Mouse (Mus musculus): ENCODE measurements around the gene Slc30a2. TPM values are rescaled to one million over a fixed set of nuclear protein-coding genes. Genes with fewer than 3 reads are reported as not detected.

Slc30a2 gene
- polyA plus RNA-seq, 1 experiment from 2014 or later = not detected

- 87% methylated on average over 9 of the region's 9 CpGs for WGBS
- H3K27ac ChIP-seq (ENCODE audit: low read depth, low read length) = no peak overlapping the region
- ATAC-seq (ENCODE audit: low FRiP score) = no peak
These were observed 27.5 kb upstream of the Slc30a2 start for GRCm38 (mm10) chr4:134315470-134315869.

GRCm38 (mm10) chr4:134316390-134316789, 26.6 kb upstream of the Slc30a2 start:
- peaks cover 2% of the 10 kb centered on the region; the same call in 1 of the 2 replicates for H3K9me3 ChIP-seq (ENCODE audit: control insufficient read depth, low read length)
- H3K4me1 ChIP-seq (ENCODE audit: control insufficient read depth, insufficient read depth, low read length) = no peaks in the 10 kb centered on the region
- no peak overlapping the region for H3K4me3 ChIP-seq (ENCODE audit: low read depth, low read length)
- 51% methylated on average over 16 of the region's 16 CpGs for WGBS
- H3K9ac ChIP-seq (ENCODE audit: low read length) = no peak overlapping the region
- H3K4me2 ChIP-seq = no peak overlapping the region
- no peak for ATAC-seq (ENCODE audit: low FRiP score)
- H3K27me3 ChIP-seq (ENCODE audit: control insufficient read depth, insufficient read depth, low read length) = no peaks in the 10 kb centered on the region
- DNase-seq (ENCODE audit: low spot score, missing footprints) = no peak
- H3K36me3 ChIP-seq (ENCODE audit: control insufficient read depth, insufficient read depth, low read length) = no peaks in the 10 kb centered on the region
- H3K27ac ChIP-seq (ENCODE audit: low read depth, low read length) = no peak overlapping the region

More at GRCm38 (mm10) chr4:134315470-134315869, 27.5 kb upstream of the Slc30a2 start:
- Histone ChIP-seq H3K4me2 (no peak overlapping the region), H3K4me1 (ENCODE audit: control insufficient read depth, insufficient read depth, low read length) (no peaks in the 10 kb centered on the region), H3K9ac (ENCODE audit: low read length) (no peak overlapping the region), H3K9me3 (ENCODE audit: control insufficient read depth, low read length) (peaks cover 2% of the 10 kb centered on the region; the same call in 1 of the 2 replicates), H3K27me3 (ENCODE audit: control insufficient read depth, insufficient read depth, low read length) (no peaks in the 10 kb centered on the region), H3K4me3 (ENCODE audit: low read depth, low read length) (no peak overlapping the region), H3K36me3 (ENCODE audit: control insufficient read depth, insufficient read depth, low read length) (no peaks in the 10 kb centered on the region)
- no peak for DNase-seq (ENCODE audit: low spot score, missing footprints)

- no peak overlapping the region for H3K4me2 ChIP-seq
- H3K9ac ChIP-seq (ENCODE audit: low read length) = no peak overlapping the region
- no peaks in the 10 kb centered on the region for H3K36me3 ChIP-seq (ENCODE audit: control insufficient read depth, insufficient read depth, low read length)
- no peak for ATAC-seq (ENCODE audit: low FRiP score)
- no peaks in the 10 kb centered on the region for H3K4me1 ChIP-seq (ENCODE audit: control insufficient read depth, insufficient read depth, low read length)
- no peaks in the 10 kb centered on the region for H3K9me3 ChIP-seq (ENCODE audit: control insufficient read depth, low read length)
- WGBS = 85% methylated on average over 5 of the region's 5 CpGs
- no peaks in the 10 kb centered on the region for H3K27me3 ChIP-seq (ENCODE audit: control insufficient read depth, insufficient read depth, low read length)
- DNase-seq (ENCODE audit: low spot score, missing footprints) = no peak
- H3K4me3 ChIP-seq (ENCODE audit: low read depth, low read length) = no peak overlapping the region
- no peak overlapping the region for H3K27ac ChIP-seq (ENCODE audit: low read depth, low read length)
These were observed 23.9 kb upstream of the Slc30a2 start for GRCm38 (mm10) chr4:134319074-134319473.

GRCm38 (mm10) chr4:134319674-134320073, 23.3 kb upstream of the Slc30a2 start:
- Histone ChIP-seq H3K4me3 (ENCODE audit: low read depth, low read length) (no peak overlapping the region), H3K9me3 (ENCODE audit: control insufficient read depth, low read length) (no peaks in the 10 kb centered on the region), H3K36me3 (ENCODE audit: control insufficient read depth, insufficient read depth, low read length) (no peaks in the 10 kb centered on the region), H3K27ac (ENCODE audit: low read depth, low read length) (no peak overlapping the region), H3K27me3 (ENCODE audit: control insufficient read depth, insufficient read depth, low read length) (no peaks in the 10 kb centered on the region), H3K4me2 (no peak overlapping the region), H3K4me1 (ENCODE audit: control insufficient read depth, insufficient read depth, low read length) (no peaks in the 10 kb centered on the region), H3K9ac (ENCODE audit: low read length) (no peak overlapping the region)
- no peak for ATAC-seq (ENCODE audit: low FRiP score)
- no peak for DNase-seq (ENCODE audit: low spot score, missing footprints)
- WGBS = 75% methylated on average over 5 of the region's 5 CpGs

- no peaks in the 10 kb centered on the region for H3K9me3 ChIP-seq (ENCODE audit: control insufficient read depth, low read length)
- no peak for ATAC-seq (ENCODE audit: low FRiP score)
- no peak overlapping the region for H3K27ac ChIP-seq (ENCODE audit: low read depth, low read length)
- no peaks in the 10 kb centered on the region for H3K4me1 ChIP-seq (ENCODE audit: control insufficient read depth, insufficient read depth, low read length)
- 63% methylated on average over 3 of the region's 3 CpGs for WGBS
- H3K27me3 ChIP-seq (ENCODE audit: control insufficient read depth, insufficient read depth, low read length) = no peaks in the 10 kb centered on the region
- H3K4me3 ChIP-seq (ENCODE audit: low read depth, low read length) = no peak overlapping the region
- H3K9ac ChIP-seq (ENCODE audit: low read length) = no peak overlapping the region
- no peaks in the 10 kb centered on the region for H3K36me3 ChIP-seq (ENCODE audit: control insufficient read depth, insufficient read depth, low read length)
- DNase-seq (ENCODE audit: low spot score, missing footprints) = no peak
- no peak overlapping the region for H3K4me2 ChIP-seq
These were observed 21.5 kb upstream of the Slc30a2 start for GRCm38 (mm10) chr4:134321524-134321923.

GRCm38 (mm10) chr4:134324655-134325054, 18.3 kb upstream of the Slc30a2 start:
- H3K36me3 ChIP-seq (ENCODE audit: control insufficient read depth, insufficient read depth, low read length) = no peaks in the 10 kb centered on the region
- H3K27ac ChIP-seq (ENCODE audit: low read depth, low read length) = no peak overlapping the region
- H3K4me1 ChIP-seq (ENCODE audit: control insufficient read depth, insufficient read depth, low read length) = no peaks in the 10 kb centered on the region; the same call in 1 of the 2 replicates
- no peak for ATAC-seq (ENCODE audit: low FRiP score)
- no peak overlapping the region for H3K9ac ChIP-seq (ENCODE audit: low read length)
- DNase-seq (ENCODE audit: low spot score, missing footprints) = no peak
- H3K4me2 ChIP-seq = no peak overlapping the region
- 86% methylated on average over 5 of the region's 5 CpGs for WGBS
- H3K27me3 ChIP-seq (ENCODE audit: control insufficient read depth, insufficient read depth, low read length) = no peaks in the 10 kb centered on the region
- no peak overlapping the region for H3K4me3 ChIP-seq (ENCODE audit: low read depth, low read length)
- H3K9me3 ChIP-seq (ENCODE audit: control insufficient read depth, low read length) = no peaks in the 10 kb centered on the region

- DNase-seq (ENCODE audit: low spot score, missing footprints) (no peak), ATAC-seq (ENCODE audit: low FRiP score) (no peak)
- H3K27me3 ChIP-seq (ENCODE audit: control insufficient read depth, insufficient read depth, low read length) = no peaks in the 10 kb centered on the region
- H3K4me3 ChIP-seq (ENCODE audit: low read depth, low read length) = no peak overlapping the region
- 67% methylated on average over 5 of the region's 5 CpGs for WGBS
- H3K27ac ChIP-seq (ENCODE audit: low read depth, low read length) = no peak overlapping the region
- no peaks in the 10 kb centered on the region for H3K9me3 ChIP-seq (ENCODE audit: control insufficient read depth, low read length)
- no peaks in the 10 kb centered on the region for H3K36me3 ChIP-seq (ENCODE audit: control insufficient read depth, insufficient read depth, low read length)
- no peak overlapping the region for H3K4me2 ChIP-seq
- H3K9ac ChIP-seq (ENCODE audit: low read length) = no peak overlapping the region
- H3K4me1 ChIP-seq (ENCODE audit: control insufficient read depth, insufficient read depth, low read length) = no peaks in the 10 kb centered on the region; the same call in 1 of the 2 replicates
These were observed 16.0 kb upstream of the Slc30a2 start for GRCm38 (mm10) chr4:134326859-134327530.

- H3K27me3 ChIP-seq (ENCODE audit: control insufficient read depth, insufficient read depth, low read length) = no peaks in the 10 kb centered on the region
- WGBS = 67% methylated on average over 8 of the region's 8 CpGs
- DNase-seq (ENCODE audit: low spot score, missing footprints) = no peak
- no peak overlapping the region for H3K9ac ChIP-seq (ENCODE audit: low read length)
- no peak overlapping the region for H3K4me3 ChIP-seq (ENCODE audit: low read depth, low read length)
- ATAC-seq (ENCODE audit: low FRiP score) = no peak
- H3K36me3 ChIP-seq (ENCODE audit: control insufficient read depth, insufficient read depth, low read length) = no peaks in the 10 kb centered on the region
- H3K4me1 ChIP-seq (ENCODE audit: control insufficient read depth, insufficient read depth, low read length) = no peaks in the 10 kb centered on the region; the same call in 1 of the 2 replicates
- no peaks in the 10 kb centered on the region for H3K9me3 ChIP-seq (ENCODE audit: control insufficient read depth, low read length)
- no peak overlapping the region for H3K27ac ChIP-seq (ENCODE audit: low read depth, low read length)
- H3K4me2 ChIP-seq = no peak overlapping the region
These were observed 14.8 kb upstream of the Slc30a2 start for GRCm38 (mm10) chr4:134328151-134328550.

GRCm38 (mm10) chr4:134328832-134329231, 14.1 kb upstream of the Slc30a2 start:
- no peak for ATAC-seq (ENCODE audit: low FRiP score)
- Histone ChIP-seq H3K9me3 (ENCODE audit: control insufficient read depth, low read length) (no peaks in the 10 kb centered on the region), H3K4me3 (ENCODE audit: low read depth, low read length) (no peak overlapping the region), H3K4me2 (no peak overlapping the region), H3K9ac (ENCODE audit: low read length) (no peak overlapping the region), H3K27ac (ENCODE audit: low read depth, low read length) (no peak overlapping the region), H3K4me1 (ENCODE audit: control insufficient read depth, insufficient read depth, low read length) (no peaks in the 10 kb centered on the region; the same call in 1 of the 2 replicates), H3K27me3 (ENCODE audit: control insufficient read depth, insufficient read depth, low read length) (no peaks in the 10 kb centered on the region), H3K36me3 (ENCODE audit: control insufficient read depth, insufficient read depth, low read length) (no peaks in the 10 kb centered on the region)
- no peak for DNase-seq (ENCODE audit: low spot score, missing footprints)
- 90% methylated on average over 8 of the region's 8 CpGs for WGBS

Data from midbrain, embryonic 11.5 days (tissue).